Mouse (Mus musculus): ENCODE measurements around the gene Dll4. TPM values are rescaled to one million over a fixed set of nuclear protein-coding genes. Genes with fewer than 3 reads are reported as not detected.

Dll4 gene
- polyA plus RNA-seq, 1 experiment = 17.0 TPM

DNA sequence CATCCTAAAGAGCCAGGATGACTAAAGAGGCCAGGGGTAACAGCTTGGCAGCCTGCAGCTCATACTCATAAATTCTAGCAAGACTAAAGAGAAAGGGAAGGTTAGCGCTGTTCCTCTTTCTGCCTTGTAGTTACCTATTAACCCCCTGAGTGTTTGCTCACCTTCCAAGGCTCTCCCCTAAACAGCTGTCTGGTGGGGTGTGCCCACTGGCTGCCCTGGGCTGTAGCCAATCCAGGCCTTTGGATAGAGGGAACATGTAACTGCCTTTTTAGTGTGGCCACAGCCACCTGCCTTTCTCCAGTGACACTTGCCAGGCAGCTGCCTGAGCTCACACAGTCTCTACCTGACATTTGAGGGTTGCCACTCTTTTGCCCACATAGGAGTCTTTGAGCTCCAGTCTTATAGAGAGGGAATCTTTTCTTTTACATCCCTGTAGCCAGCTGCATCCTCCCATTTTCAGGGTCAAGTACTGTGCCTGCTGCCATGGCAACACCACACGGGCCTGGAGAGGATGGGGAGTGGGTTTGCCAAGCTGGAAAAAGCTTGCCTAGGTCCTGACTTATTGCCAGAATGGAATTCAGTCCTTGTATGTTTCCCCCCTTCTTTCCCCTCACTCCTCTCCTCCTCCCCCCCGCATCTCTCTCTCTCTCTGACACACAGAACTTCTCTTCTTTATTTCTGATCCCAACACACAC lies 3.7 kb downstream of the Dll4 start:
- 22% methylated on average over 3 of the region's 3 CpGs for WGBS
- no peak for DNase-seq (ENCODE audit: low read depth, low spot score)

DNA sequence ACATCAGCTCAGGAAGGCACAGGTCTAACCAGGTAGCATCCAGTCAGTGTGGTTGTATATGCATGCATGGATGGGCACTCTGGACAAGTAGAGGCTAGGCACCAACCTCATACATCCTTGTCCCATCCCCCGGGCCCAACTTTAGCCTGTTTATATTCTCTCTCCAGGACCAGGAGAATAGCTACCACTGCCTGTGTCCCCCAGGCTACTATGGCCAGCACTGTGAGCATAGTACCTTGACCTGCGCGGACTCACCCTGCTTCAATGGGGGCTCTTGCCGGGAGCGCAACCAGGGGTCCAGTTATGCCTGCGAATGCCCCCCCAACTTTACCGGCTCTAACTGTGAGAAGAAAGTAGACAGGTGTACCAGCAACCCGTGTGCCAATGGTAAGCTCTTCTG lies 5.2 kb downstream of the Dll4 start:
- DNase-seq (ENCODE audit: low read depth, low spot score) = no peak
- WGBS = 87% methylated on average over 8 of the region's 8 CpGs

DNA sequence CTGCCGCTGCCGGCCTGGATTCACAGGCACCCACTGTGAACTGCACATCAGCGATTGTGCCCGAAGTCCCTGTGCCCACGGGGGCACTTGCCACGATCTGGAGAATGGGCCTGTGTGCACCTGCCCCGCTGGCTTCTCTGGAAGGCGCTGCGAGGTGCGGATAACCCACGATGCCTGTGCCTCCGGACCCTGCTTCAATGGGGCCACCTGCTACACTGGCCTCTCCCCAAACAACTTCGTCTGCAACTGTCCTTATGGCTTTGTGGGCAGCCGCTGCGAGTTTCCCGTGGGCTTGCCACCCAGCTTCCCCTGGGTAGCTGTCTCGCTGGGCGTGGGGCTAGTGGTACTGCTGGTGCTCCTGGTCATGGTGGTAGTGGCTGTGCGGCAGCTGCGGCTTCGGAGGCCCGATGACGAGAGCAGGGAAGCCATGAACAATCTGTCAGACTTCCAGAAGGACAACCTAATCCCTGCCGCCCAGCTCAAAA lies 6.6 kb downstream of the Dll4 start:
- no peak for DNase-seq (ENCODE audit: low read depth, low spot score)
- 86% methylated on average over 24 of the region's 24 CpGs for WGBS

DNA sequence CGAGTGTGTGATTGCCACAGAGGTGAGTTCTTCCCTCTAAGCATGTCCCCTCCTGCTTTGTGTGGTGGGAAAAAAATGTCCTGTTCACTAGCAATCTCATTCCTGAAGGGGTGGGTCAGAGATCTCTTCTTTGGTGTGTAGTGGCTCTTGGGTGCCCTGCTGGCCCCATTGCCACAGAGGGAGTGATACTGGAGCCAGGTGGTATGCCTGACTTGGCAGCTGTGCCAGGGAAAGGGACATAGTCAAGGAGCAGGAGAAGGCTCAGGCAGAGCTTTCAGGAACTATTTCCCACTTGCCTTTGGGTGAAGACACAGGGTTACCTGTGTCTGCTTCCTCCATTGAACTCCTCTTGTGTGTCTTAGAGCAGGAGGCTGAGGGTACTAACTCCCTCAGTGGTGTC lies 8.6 kb downstream of the Dll4 start:
- DNase-seq (ENCODE audit: low read depth, low spot score) = no peak
- WGBS = 69% methylated on average over 1 of the region's 1 CpGs

GRCm38 (mm10) chr2:119334964-119335525 lies 9.5 kb downstream of the Dll4 start:
- DNase-seq (ENCODE audit: low read depth, low spot score) = no peak
- 83% methylated on average over 7 of the region's 7 CpGs for WGBS

DNA sequence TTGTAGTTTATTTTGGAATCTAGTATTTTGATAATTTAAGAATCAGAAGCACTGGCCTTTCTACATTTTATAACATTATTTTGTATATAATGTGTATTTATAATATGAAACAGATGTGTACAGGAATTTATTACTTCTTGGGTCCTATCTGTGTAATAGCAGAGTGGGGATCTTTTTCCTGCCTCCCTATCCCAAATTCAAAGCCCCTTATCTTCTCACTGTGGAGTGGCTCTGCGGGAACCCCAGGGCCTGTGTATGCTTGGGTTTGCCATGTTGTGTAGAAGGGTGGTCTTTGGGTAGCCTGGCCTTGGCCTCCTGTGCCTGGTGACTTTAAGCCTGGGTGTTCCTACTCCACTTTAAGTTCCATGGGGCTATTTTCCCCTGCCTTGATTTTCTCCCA lies 10.0 kb downstream of the Dll4 start:
- WGBS = 94% methylated on average over 1 of the region's 1 CpGs
- no peak for DNase-seq (ENCODE audit: low read depth, low spot score)

DNA sequence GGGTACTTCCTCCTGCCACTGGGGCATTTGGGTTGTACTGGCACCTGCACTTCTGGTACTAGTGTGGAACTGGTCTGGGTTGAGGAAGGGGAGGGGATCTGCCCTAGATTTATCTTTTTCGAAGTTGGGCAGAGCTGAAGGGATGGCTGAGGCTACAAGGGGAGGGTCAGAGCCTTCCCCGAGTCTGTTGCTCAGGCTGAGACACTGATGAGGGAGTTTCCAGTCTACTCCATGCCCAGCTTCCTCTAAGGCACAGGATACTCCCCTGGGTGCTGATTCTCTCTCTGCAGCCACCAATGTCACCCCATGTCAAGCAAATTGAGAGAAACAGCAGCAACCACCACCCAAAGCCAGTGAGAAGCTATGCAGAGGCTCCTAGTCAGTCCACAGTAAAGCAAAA lies 10.4 kb downstream of the Dll4 start:
- no peak for DNase-seq (ENCODE audit: low read depth, low spot score)
- 68% methylated on average over 2 of the region's 2 CpGs for WGBS

DNA sequence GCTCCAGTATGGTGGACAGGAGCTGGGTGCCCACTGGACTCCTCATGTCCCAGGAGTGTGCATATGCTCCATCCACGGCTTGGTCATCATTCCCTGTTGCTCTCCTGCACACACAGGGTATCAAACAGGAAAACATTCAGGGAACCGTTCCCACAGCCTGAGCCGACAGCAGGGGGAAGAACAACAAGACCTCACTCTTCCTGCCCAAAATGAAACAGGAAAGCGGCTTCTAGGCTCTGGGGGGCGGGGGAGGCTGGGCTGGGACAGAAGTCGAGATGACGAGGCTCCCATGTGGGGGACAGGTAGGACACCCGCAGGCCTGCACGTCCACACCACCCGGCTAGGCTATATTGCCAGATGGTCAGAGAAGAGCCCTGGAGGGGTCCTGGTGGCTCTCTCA lies 10.9 kb downstream of the Dll4 start:
- 79% methylated on average over 10 of the region's 10 CpGs for WGBS
- no peak for DNase-seq (ENCODE audit: low read depth, low spot score)

DNA sequence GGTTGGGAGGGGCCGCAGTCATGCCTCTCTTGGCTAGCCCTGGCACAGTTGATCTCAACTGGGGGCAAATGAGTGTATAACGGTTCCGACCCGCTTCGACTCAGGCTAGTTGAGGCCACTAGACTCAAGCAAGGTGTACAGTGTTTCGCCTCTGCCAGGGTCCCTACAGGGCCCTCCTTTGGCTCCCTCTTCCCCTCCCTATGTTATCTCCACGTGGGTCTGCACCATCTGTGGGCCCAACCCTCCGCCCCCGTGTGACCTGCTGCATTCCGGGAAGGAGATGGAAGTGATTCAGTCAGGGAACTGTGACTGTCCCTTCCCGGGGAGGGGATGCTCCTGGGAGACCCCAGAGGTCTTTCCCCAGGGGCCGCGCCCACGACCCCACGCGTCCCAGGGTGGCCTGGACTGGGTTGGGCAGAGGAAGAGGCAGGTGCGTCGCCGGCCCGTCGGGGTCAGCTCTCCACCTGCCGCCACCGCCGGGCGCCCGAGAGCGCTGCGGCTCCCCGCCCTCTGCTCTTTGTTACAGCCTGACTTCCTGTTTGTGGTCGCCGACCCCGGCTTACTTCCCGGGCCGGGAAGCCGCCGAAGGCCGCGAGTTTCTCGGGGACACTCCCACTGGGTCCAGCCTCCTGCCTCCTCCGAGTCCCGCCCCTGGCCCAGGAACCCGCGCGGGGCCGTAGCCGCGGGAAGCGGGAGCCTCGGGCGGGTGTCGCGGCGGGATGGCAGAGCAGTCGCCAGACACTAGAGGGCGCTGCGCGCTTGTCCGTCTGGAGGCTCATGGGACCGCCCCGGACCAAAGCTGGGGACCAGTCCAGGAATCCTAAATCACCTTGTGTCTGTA lies 12.1 kb downstream of the Dll4 start:
- DNase-seq (ENCODE audit: low read depth, low spot score) = no peak
- 7% methylated on average over 60 of the region's 60 CpGs for WGBS

GRCm38 (mm10) chr2:119344537-119345138 lies 19.1 kb downstream of the Dll4 start:
- DNase-seq (ENCODE audit: low read depth, low spot score) = no peak
- WGBS = 16% methylated on average over 6 of the region's 6 CpGs

DNA sequence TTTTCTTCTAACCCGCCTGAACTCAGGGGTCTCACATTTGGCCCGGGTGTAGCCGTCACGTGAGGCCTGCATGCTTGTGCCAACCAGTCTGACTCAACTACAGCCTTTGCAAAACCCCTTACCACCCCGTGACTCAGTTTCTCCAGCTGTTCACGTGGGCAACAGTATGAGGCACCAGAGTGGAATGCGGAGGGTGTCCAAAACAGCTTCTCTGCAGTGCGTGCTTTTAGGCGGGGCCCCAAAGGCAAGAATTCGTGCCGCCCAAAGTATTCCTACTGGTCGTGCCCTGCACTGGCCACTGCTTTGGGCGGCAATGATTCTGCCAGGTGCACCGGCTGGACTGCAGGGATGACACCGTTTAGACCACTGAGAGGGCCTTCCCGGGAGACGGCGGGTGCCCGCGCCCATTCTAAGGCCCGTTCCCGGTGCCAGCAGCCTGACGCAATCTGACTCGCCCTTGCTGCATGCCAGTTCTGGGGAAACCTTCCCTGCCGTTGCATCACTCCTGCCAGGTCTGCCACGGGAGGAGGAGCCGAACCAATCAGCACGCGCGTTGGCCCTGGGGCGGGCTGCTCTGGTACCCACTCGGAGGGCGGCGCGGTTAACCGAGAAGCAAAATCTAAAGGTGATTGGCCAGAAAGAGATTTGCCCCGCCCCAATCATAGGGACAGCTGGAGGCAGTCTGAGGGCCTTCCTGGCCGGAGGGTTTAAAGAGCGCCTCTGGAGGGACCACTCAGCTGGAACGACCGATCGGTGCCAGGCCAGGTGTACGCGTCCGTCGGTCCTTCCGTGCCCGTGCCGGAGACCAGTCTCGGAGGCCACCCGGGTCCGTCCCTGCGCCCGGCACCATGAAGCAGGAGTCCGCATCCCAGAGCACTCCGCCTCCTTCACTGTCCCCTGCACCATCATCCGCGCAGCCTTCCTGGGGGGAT lies 25.2 kb downstream of the Dll4 start, which contains the start of gene Chac1:
Gene Chac1 (plus strand): TSS at position 675 of the 932 bp plus-strand sequence.
- WGBS = 7% methylated on average over 58 of the region's 58 CpGs
- no peak for DNase-seq (ENCODE audit: low read depth, low spot score)

DNA sequence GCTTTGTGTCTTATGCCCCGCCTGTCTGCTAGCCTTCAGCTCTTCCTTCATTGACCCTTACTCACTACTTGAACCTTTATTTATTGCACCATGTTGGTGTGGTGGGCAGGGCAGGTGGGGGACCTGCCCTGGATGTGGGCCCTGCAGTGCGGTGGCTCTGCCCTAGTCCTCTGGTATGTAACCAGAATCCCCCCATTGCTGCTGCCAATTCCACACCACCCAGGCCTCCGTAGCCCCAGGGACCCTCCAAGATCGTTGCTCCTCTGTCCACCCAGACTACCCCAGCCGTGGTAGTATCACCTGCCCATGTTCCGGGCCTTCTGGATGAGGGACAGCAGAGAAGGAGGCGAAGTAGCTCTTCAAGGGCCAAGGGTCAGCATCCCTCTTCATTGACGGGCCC lies 28.1 kb downstream of the Dll4 start:
- 95% methylated on average over 8 of the region's 8 CpGs for WGBS
- DNase-seq (ENCODE audit: low read depth, low spot score) = no peak

DNA sequence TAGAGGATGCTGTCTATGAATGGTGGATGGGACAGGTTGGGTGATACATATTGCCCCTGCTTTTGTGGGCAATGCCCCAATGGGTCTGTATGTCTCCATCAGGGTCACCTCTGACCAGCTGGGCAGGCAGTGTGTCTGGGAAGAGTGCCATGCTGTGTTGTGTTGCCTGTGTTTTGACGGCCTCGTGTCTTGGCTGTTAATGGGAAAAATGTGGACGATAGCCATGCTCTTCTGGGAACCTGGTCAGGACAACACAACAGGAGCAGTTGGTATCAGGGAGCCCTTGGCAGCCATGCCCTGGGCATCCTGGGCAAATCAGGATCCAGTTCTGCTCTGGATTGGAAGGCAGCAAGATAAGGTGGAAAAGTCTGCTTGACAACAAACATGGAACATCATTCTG lies 29.5 kb downstream of the Dll4 start:
- 66% methylated on average over 3 of the region's 3 CpGs for WGBS
- DNase-seq (ENCODE audit: low read depth, low spot score) = no peak

DNA sequence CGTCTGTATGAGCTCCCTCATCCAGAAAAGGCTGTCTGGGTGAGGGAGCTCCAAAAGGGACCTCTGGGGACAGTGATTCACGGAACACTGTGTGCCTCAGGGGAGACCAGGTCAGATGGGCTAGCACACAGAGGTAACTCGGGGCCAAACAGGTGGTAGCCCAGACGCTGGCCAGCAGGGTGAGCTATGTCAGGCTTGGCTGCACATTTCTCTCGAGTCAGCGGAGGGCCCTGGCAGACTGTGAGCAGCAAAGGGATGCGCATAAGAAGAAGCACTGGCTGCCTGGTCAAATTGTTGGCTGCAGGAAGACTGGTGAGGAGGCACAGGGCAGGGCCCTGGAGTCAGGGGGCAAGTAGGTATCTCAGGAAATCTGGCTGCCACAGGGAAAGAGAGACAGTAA lies 30.1 kb downstream of the Dll4 start:
- 54% methylated on average over 7 of the region's 7 CpGs for WGBS
- DNase-seq (ENCODE audit: low read depth, low spot score) = no peak

- DNase-seq (ENCODE audit: low read depth, low spot score) = no peak
Observed at GRCm38 (mm10) chr2:119356310-119356709, 30.7 kb downstream of the Dll4 start.

GRCm38 (mm10) chr2:119356805-119357204 lies 31.2 kb downstream of the Dll4 start:
- WGBS = 91% methylated on average over 5 of the region's 5 CpGs
- no peak for DNase-seq (ENCODE audit: low read depth, low spot score)

DNA sequence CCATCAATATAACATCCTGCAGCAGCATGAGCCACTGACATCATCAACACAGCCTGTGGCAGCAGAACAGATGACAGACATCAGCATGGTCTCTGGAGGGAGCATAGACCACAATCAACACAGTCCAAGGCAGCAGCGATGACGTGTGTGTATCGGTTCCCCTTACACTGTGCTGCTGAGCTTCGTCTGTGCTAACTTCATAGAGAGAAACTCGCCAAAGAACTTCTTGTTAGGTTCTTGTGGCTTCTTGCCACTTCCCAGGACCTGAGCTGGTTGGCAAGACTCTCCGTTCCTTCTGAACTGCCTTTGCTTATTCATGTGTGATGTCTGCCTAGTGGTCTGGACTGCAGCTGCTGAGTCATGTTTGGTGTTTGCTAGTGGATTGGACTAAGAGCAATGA lies 32.7 kb downstream of the Dll4 start:
- DNase-seq (ENCODE audit: low read depth, low spot score) = no peak
- WGBS = 82% methylated on average over 6 of the region's 6 CpGs

GRCm38 (mm10) chr2:119359721-119360291 lies 34.2 kb downstream of the Dll4 start:
- DNase-seq (ENCODE audit: low read depth, low spot score) = no peak
- WGBS = 44% methylated on average over 2 of the region's 2 CpGs

- DNase-seq (ENCODE audit: low read depth, low spot score) = no peak
- 85% methylated on average over 3 of the region's 3 CpGs for WGBS
Observed at GRCm38 (mm10) chr2:119364969-119365368, 39.4 kb downstream of the Dll4 start.

All from large intestine, adult 2 months (tissue).